Mouse (Mus musculus): ENCODE data around the gene Aifm3.

GRCm38 (mm10) chr16:17511431-17511830, 22.0 kb downstream of the Aifm3 start:
- no peak for TF ChIP-seq CTCF (IDR thresholded peaks at IDR 0.05; ENCODE audit: low read depth, low read length)
- no peak for TF ChIP-seq GATA1 (IDR thresholded peaks at IDR 0.05; ENCODE audit: borderline replicate concordance, low read length)

All from G1E (cell line).